Mouse (Mus musculus): Measurements from ENCODE around the gene Cox19. TPM values are rescaled to one million over a fixed set of nuclear protein-coding genes. Genes with fewer than 3 reads are reported as not detected.

The Cox19 gene
- polyA plus RNA-seq, 1 experiment: 39.3 TPM

GRCm38 (mm10) chr5:139392219-139393196 lies 41.3 kb upstream of the Cox19 start:
- 91% methylated on average over 37 of the region's 37 CpGs for WGBS
- H3K4me3 ChIP-seq (replicated peaks; ENCODE audit: control insufficient read depth, low read depth, low read length): no peak overlapping the region
- TF ChIP-seq CTCF (IDR thresholded peaks at IDR 0.05; ENCODE audit: control insufficient read depth, insufficient read depth, low read length): no peak
- H3K4me1 ChIP-seq (ENCODE audit: control insufficient read depth, insufficient read depth, low read length): peaks cover 7% of the 10 kb centered on the region
- H3K27ac ChIP-seq (ENCODE audit: control insufficient read depth, insufficient read depth, low read depth, low read length, poor library complexity): 0 out of 2 replicates have a peak overlapping the region, but pooled peaks have one; percentile 4

- 80% methylated on average over 11 of the region's 11 CpGs for WGBS
- peak overlapping the region; percentile 70 for H3K27ac ChIP-seq (ENCODE audit: control insufficient read depth, insufficient read depth, low read depth, low read length, poor library complexity)
- TF ChIP-seq CTCF (IDR thresholded peaks at IDR 0.05; ENCODE audit: control insufficient read depth, insufficient read depth, low read length) (no peak), POLR2A (IDR thresholded peaks at IDR 0.05; ENCODE audit: borderline replicate concordance, control insufficient read depth, low read depth, low read length) (no peak)
- H3K4me1 ChIP-seq (ENCODE audit: control insufficient read depth, insufficient read depth, low read length): peaks cover 10% of the 10 kb centered on the region
- peak overlapping the region; percentile 70 for H3K4me3 ChIP-seq (replicated peaks; ENCODE audit: control insufficient read depth, low read depth, low read length)
Measured at GRCm38 (mm10) chr5:139391309-139391990, 40.2 kb upstream of the Cox19 start.

- peaks cover 11% of the 10 kb centered on the region for H3K4me1 ChIP-seq (ENCODE audit: control insufficient read depth, insufficient read depth, low read length)
- peak overlapping the region; percentile 70 for H3K4me3 ChIP-seq (replicated peaks; ENCODE audit: control insufficient read depth, low read depth, low read length)
- WGBS: 58% methylated on average over 5 of the region's 5 CpGs
- peak overlapping the region; percentile 99 for H3K27ac ChIP-seq (ENCODE audit: control insufficient read depth, insufficient read depth, low read depth, low read length, poor library complexity)
Measured at GRCm38 (mm10) chr5:139390324-139391119, 39.3 kb upstream of the Cox19 start.

GRCm38 (mm10) chr5:139389676-139390061 lies 38.5 kb upstream of the Cox19 start:
- Histone ChIP-seq H3K27ac (ENCODE audit: control insufficient read depth, insufficient read depth, low read depth, low read length, poor library complexity) (peak overlapping the region; percentile 99), H3K4me1 (ENCODE audit: control insufficient read depth, insufficient read depth, low read length) (peaks cover 11% of the 10 kb centered on the region), H3K4me3 (replicated peaks; ENCODE audit: control insufficient read depth, low read depth, low read length) (peak overlapping the region; percentile 62)
- WGBS: 50% methylated on average over 6 of the region's 6 CpGs
- TF ChIP-seq CTCF (IDR thresholded peaks at IDR 0.05; ENCODE audit: control insufficient read depth, insufficient read depth, low read length) (no peak), POLR2A (IDR thresholded peaks at IDR 0.05; ENCODE audit: borderline replicate concordance, control insufficient read depth, low read depth, low read length) (peak; percentile 89)

- Histone ChIP-seq H3K4me1 (ENCODE audit: control insufficient read depth, insufficient read depth, low read length) (peaks cover 11% of the 10 kb centered on the region), H3K4me3 (replicated peaks; ENCODE audit: control insufficient read depth, low read depth, low read length) (peak overlapping the region; percentile 6), H3K27ac (ENCODE audit: control insufficient read depth, insufficient read depth, low read depth, low read length, poor library complexity) (peak overlapping the region; percentile 99)
- no peak for TF ChIP-seq CTCF (IDR thresholded peaks at IDR 0.05; ENCODE audit: control insufficient read depth, insufficient read depth, low read length)
- TF ChIP-seq POLR2A (IDR thresholded peaks at IDR 0.05; ENCODE audit: borderline replicate concordance, control insufficient read depth, low read depth, low read length): peak; percentile 12
- WGBS: 63% methylated on average over 17 of the region's 17 CpGs
Measured at GRCm38 (mm10) chr5:139388694-139389675, 37.8 kb upstream of the Cox19 start.

- Histone ChIP-seq H3K4me1 (ENCODE audit: control insufficient read depth, insufficient read depth, low read length) (peaks cover 11% of the 10 kb centered on the region), H3K4me3 (replicated peaks; ENCODE audit: control insufficient read depth, low read depth, low read length) (no peak overlapping the region), H3K27ac (ENCODE audit: control insufficient read depth, insufficient read depth, low read depth, low read length, poor library complexity) (peak overlapping the region; percentile 89)
- WGBS: 46% methylated on average over 4 of the region's 4 CpGs
- TF ChIP-seq CTCF (IDR thresholded peaks at IDR 0.05; ENCODE audit: control insufficient read depth, insufficient read depth, low read length): no peak
- no peak for TF ChIP-seq POLR2A (IDR thresholded peaks at IDR 0.05; ENCODE audit: borderline replicate concordance, control insufficient read depth, low read depth, low read length)
Measured at GRCm38 (mm10) chr5:139388195-139388570, 37.0 kb upstream of the Cox19 start.
